Mouse (Mus musculus) WW6 (cell line): ENCODE data around the gene Zfp936.
"Not testable (repeated sequence)": the region's sequence is repeated elsewhere in the genome, so short reads cannot be mapped to it uniquely, and the experiment has no call there.

Source experiments
- DNase-seq: peaks from one replicate; pipeline ENCODE4 v3.0.0-alpha.2; 2013; ENCODE audit warnings: low read depth, low spot score

Zfp936 gene

DNA sequence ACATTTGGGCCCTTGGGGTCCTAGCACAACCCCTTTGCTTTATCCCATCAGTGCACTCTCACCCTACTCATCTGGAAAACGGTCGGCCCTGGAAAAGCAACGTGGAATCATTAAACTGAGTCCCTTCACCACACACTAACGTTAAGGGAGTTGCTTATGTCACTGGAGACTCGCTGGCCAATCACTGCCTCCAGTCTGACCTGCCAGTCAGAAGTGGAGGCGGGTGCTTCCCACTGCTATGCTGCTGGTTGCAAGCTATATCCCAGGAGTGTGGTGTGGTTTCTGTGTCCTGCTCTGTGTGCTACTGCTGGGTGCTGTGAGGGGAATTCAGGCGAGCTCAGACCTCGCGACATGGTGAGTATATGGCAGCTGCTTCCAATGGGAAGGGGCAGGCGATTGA lies at the start of gene Zfp936:
Gene Zfp936 (plus strand): TSS at position 301 of the 400 bp plus-strand sequence.
- DNase-seq: not testable (repeated sequence)

DNA sequence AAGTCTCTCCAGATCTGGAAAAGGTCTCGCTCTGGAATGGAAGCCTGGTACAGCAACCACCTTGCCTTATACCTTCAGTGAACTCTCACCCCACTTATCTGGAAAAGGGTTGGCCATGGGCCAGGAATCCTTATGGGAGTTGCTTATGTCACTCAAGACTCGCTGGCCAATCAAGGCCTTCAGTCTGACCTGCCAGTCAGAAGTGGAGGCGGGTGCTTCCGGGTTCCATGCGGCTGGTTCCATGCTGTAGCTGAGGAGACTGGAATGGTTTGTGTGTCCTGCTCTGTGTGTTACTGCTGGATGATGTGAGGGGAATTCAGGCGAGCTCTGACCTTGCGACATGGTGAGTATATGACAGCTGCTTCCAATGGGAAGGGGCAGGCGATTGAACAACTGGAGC lies 36.2 kb upstream of the Zfp936 start:
- DNase-seq: peak; percentile 67

DNA sequence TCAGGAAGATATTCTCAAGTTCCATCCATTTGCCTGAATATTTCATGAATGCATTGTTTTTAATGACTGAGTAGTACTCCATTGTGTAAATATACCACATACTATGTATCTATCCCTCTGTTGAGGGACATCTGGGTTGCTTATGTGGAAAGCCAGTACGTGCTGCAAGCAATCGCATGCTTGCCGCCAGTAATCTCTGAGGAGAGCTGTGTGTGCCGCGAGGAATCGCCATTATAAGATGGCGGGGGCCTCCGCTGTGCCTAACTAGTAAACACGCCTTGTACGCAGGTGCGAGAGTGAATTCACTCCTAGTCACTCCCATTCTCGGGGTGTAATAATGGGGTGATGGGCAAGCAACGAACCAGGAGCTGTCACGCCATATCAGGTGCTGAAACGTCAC lies 14.7 kb downstream of the Zfp936 start:
- peak; percentile 9 for DNase-seq

DNA sequence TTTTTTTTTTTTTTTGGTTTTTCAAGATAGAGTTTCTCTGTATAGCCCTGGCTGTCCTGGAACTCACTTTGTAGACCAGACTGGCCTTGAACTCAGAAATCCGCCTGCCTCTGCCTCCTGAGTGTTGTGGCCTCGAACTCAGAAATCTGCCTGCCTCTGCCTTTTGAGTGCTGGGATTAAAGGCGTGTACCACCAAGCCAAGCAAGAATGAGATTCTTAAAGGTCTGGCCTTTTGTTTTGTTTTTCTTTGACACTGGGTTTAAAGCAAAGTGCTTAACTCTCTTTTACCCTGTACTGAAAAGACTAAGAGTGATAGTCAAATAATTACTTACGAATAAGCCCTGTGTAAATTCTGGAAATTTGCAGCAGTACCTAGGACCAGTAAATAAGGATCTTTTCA lies 50.1 kb downstream of the Zfp936 start:
- not testable (repeated sequence) for DNase-seq

DNA sequence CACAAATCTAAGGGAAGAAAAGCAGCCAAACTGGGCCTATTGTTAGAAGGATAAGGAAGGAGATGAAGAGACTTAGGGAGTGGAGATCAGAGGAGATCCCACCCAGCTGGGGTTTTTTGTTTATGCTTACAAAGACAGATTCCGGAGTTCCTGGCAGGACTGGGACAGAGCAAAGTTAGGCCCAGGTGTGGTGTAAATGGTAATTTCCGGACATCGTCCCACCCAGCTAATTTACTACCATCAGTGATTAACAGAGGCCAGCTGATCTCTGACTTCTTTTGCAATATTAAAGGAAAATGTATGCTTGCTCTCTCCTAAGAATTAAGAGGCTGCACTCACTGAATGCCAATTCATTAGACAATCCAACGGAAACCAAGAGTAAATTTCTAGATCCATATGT lies 53.1 kb downstream of the Zfp936 start:
- peak; percentile 50 for DNase-seq

DNA sequence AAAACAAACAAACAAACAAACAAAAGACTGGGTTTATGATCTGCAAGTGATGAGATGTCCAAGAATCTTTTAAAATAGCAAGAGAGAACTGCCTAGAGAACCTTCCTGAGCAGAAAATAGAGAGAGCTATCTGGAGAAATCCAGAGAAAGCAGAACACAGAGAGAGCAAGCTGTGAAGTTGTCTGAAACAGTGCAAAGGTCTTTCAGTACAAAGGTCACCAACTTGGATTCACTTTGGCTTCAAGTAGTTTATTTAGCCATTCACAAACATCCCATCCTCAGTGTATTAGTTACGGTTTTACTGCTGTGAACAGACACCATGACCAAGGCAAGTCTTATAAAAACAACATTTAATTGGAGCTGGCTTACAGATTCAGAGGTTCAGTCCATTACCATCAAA lies 53.8 kb downstream of the Zfp936 start:
- DNase-seq: not testable (repeated sequence)

DNA sequence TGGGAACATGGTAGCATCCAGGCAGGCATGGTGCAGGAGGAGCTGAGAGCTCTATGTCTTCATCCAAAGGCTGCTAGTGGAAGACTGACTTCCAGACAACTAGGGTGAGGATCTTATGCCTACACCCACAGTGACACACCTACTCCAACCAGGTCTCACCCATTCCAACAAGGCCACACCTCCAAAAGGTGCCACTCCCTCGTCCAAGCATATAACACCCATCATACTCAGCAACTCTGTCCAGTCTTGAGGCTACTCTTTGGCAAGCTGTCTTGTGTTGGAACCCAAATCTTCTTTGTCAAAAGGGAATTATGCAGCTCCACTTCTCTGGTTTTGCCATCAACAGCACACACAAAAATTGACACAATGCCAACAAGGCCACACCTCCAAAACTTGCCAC lies 54.2 kb downstream of the Zfp936 start:
- DNase-seq: not testable (repeated sequence)

DNA sequence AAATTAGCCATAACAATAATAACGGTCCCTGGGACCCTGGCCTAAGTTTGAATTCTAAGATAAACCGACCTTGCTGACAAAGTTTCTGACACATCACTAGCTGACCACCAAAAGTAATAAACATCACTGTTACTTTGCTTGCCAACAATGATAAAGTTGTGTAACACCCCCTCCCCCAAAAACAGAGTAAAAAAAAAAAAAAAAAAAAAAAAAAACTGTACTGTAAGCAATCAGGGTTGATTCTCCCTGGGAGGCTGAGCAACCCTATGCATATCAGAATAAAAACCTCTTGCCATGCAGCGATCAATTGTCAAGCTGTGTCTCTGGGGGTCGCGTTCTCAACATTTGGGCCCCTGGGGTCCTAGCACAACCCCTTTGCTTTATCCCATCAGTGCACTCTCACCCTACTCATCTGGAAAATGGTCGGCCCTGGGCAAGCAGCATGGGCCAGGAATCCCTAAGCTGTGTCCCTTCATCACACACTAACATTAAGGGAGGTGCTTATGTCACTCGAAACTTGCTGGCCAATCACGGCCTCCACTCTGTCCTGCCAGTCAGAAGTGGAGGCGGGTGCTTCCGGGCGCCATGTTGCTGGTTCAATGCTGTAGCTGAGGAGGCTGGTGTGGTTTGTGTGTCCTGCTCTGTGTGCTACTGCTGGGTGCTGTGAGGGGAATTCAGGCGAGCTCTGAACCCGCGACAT lies 63.1 kb downstream of the Zfp936 start:
- DNase-seq: peak; percentile 77

DNA sequence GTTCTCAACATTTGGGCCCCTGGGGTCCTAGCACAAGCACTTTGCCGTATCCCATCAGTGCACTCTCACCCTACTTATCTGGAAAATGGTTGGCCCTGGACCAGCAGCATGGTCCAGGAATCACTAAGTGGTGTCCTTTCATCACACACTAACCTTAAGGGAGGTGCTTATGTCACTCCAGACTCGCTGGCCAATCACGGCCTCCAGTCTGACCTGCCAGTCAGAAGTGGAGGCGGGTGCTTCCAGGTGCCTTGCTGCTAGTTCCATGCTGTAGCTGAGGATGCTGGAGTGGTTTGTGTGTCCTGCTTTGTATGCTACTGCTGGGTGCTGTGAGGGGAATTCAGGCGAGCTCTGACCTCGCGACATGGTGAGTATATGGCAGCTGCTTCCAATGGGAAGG lies 99.8 kb downstream of the Zfp936 start:
- DNase-seq: peak; percentile 57
